Comparison of ENCODE assay signal across 12 mouse cellular contexts in genomic region chr3:104295015-104295719, GRCm38 (mm10).
DNase-seq lines count a peak whose midpoint lies in the region.
"Had no signal": no experiment of that assay in that cellular context is flagged by ENCODE, and none has a peak within 500 bp of the region (broad histone marks: within the 10 kb centered on the region; RNA-seq: fewer than 3 reads in every experiment).

No protein-coding gene starts in this region.

- DNase-seq in gastrocnemius, postnatal 25 days = peak; percentile 9
- no peak for DNase-seq in gastrocnemius, adult 8-10 months (ENCODE audit: low spot score in 2 of 2)
- DNase-seq in 3T3-L1 (ENCODE audit: low read depth, low spot score) (peak; percentile 42), MN1 (ENCODE audit: low spot score) (no peak)
- peak; percentile 81 for DNase-seq in brain, adult 2 months (ENCODE audit: low read depth, low spot score)
- peak; percentile 40 to 47 for DNase-seq in heart, postnatal 10 days
- no peak for DNase-seq in adrenal gland, adult 18-20 months (ENCODE audit: low spot score in 2 of 2)
- DNase-seq in lung, postnatal 36 days = no peak
- DNase-seq: cerebellum, postnatal 14 days; gastrocnemius, postnatal 14 days; kidney, adult 11 months; lung, adult 2 months had no signal

- intact Hi-C loops in heart, postnatal 10 days (cut with DNase I) = no loop called here

Comparison
In these comparisons a context has a peak if more than half of its experiments do, and no peak if none do; other contexts are left out.
1. DNase-seq: peak in gastrocnemius, postnatal 25 days (single experiment), 3T3-L1 (single experiment), brain, adult 2 months (single experiment) and heart, postnatal 10 days (2 of 2); none in gastrocnemius, adult 8-10 months (0 of 2), adrenal gland, adult 18-20 months (0 of 2), lung, postnatal 36 days (single experiment) and MN1 (single experiment).